Comparison of ENCODE assay signal across 7 mouse cellular contexts in the genomic region with DNA sequence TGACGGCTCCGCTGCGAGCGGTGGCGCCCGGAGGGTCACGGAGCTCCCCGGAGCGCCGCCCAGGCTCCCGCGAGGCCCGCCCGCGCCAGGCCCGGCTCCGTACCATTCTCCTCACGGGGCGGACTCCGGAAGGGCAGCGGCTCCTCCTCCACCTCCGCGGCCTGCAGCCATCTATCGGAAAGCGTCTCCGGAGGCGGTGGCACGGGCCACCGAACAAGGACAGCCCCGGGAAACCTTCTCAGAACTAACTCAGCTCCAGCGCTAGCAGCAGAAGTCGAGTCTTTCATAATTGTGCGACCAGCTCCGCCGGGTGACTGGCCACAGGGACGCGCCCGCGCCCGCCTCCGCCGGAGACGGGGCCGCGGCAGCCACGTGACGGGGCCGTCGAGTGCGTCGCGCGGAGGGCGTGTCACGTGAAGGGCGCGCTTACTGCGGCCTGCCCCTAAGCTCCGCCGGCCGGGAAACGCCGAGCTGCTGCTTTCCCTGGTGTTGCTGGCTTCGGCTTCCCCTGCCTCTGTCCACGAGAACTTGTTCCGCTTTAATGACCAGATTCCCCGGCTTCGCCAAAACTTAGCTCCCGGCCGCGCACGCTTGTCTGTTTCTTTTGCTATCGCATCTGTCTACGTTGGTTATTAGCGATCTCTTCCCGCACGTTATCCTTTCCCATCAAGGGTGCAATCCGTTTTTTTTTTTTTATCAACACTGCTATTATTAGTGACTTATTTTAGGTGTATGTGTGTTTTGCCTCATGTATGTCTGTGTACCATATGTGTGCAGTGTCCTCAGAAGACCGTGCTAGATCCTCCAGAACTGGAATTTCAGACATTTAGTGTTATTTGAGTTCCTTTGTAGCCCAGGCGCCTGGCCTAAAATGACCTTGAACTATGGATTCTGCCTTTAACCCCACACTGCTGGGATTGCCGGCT. TPM values are rescaled to one million over a fixed set of nuclear protein-coding genes. Genes with fewer than 3 reads are reported as not detected.
A peak's percentile ranks its signal among the peaks of the same experiment; 100 is the strongest.
DNase-seq lines count a peak whose midpoint lies in the region; ATAC-seq lines count a peak whose summit lies in the region.

TSS of gene Trpm7 (minus strand) at position 360 of the 926 bp plus-strand sequence.

- no peaks in the 10 kb centered on the region for H3K9me3 ChIP-seq in embryonic facial prominence, embryonic 11.5 days (replicated peaks; ENCODE audit: control insufficient read depth, low read length)
- H3K9me3 ChIP-seq in limb, embryonic 10.5 days (replicated peaks): no peaks in the 10 kb centered on the region
- H3K9me3 ChIP-seq in midbrain, embryonic 13.5 days: no peaks in the 10 kb centered on the region

- H3K4me3 ChIP-seq in embryonic facial prominence, embryonic 11.5 days (ENCODE audit: low read depth, low read length): peak within 1 kb of the TSS; percentile 83
- H3K4me3 ChIP-seq in limb, embryonic 10.5 days: peak within 1 kb of the TSS; percentile 83
- H3K4me3 ChIP-seq in midbrain, embryonic 13.5 days (replicated peaks): peak within 1 kb of the TSS; percentile 93

- H3K4me2 ChIP-seq in embryonic facial prominence, embryonic 11.5 days (ENCODE audit: low read depth, low read length): peak within 1 kb of the TSS; percentile 69
- H3K4me2 ChIP-seq in midbrain, embryonic 13.5 days (replicated peaks): peak within 1 kb of the TSS; percentile 71

- WGBS in embryonic facial prominence, embryonic 11.5 days: under 1% methylated on average over 80 of the region's 81 CpGs
- under 1% methylated on average over 75 of the region's 81 CpGs for WGBS in limb, embryonic 10.5 days
- under 1% methylated on average over 80 of the region's 81 CpGs for WGBS in midbrain, embryonic 13.5 days

- peak; percentile 95 for ATAC-seq in embryonic facial prominence, embryonic 11.5 days (replicated peaks; ENCODE audit: insufficient number of reproducible peaks, low FRiP score, low TSS enrichment, low read depth)
- ATAC-seq in granulocyte monocyte progenitor cell, adult 5-6 weeks (replicated peaks; ENCODE audit: poor library complexity, severe bottlenecking): peak; percentile 97
- peak; percentile 97 for ATAC-seq in midbrain, embryonic 13.5 days

- no peaks in the 10 kb centered on the region for H3K36me3 ChIP-seq in embryonic facial prominence, embryonic 11.5 days (replicated peaks; ENCODE audit: control insufficient read depth, insufficient read depth, low read depth, low read length)
- no peaks in the 10 kb centered on the region for H3K36me3 ChIP-seq in limb, embryonic 10.5 days
- no peaks in the 10 kb centered on the region for H3K36me3 ChIP-seq in midbrain, embryonic 13.5 days

- peak within 1 kb of the TSS; percentile 94 for H3K27ac ChIP-seq in embryonic facial prominence, embryonic 11.5 days (replicated peaks; ENCODE audit: low read depth, low read length)
- peak within 1 kb of the TSS; percentile 94 for H3K27ac ChIP-seq in limb, embryonic 10.5 days
- H3K27ac ChIP-seq in midbrain, embryonic 13.5 days: peak within 1 kb of the TSS; percentile 98

- H3K4me1 ChIP-seq in embryonic facial prominence, embryonic 11.5 days (ENCODE audit: control insufficient read depth, insufficient read depth, low read length): no peaks in the 10 kb centered on the region
- H3K4me1 ChIP-seq in limb, embryonic 10.5 days: 0 out of 2 replicates have a peak, but pooled peaks cover 9% of the 10 kb centered on the region
- peaks cover 22% of the 10 kb centered on the region for H3K4me1 ChIP-seq in midbrain, embryonic 13.5 days (replicated peaks)

- H3K9ac ChIP-seq in embryonic facial prominence, embryonic 11.5 days (replicated peaks; ENCODE audit: low read length): peak within 1 kb of the TSS; percentile 89
- peak within 1 kb of the TSS; percentile 91 for H3K9ac ChIP-seq in midbrain, embryonic 13.5 days (replicated peaks)

- no peaks in the 10 kb centered on the region for H3K27me3 ChIP-seq in embryonic facial prominence, embryonic 11.5 days (ENCODE audit: control insufficient read depth, insufficient read depth, low read length)
- no peaks in the 10 kb centered on the region for H3K27me3 ChIP-seq in limb, embryonic 10.5 days (ENCODE audit: low read depth, poor library complexity, severe bottlenecking)
- H3K27me3 ChIP-seq in midbrain, embryonic 13.5 days: no peaks in the 10 kb centered on the region; the same call in 1 of the 2 replicates

- DNase-seq in adrenal gland, postnatal 14 days: peak; percentile 96
- DNase-seq in embryonic facial prominence, embryonic 11.5 days (ENCODE audit: low spot score): peak; percentile 96
- DNase-seq in kidney, adult 11 months: peak; percentile 94
- peak; percentile 94 for DNase-seq in limb, embryonic 10.5 days (ENCODE audit: low spot score)
- peak; percentile 88 for DNase-seq in spleen, adult 12 weeks (ENCODE audit: low spot score)

RNA-seq across cellular contexts. Expression of gene Trpm7, which starts in this region (rescaled TPM):
- 48.7 and 51.9 TPM in 2 replicates for total RNA-seq in adrenal gland, postnatal 14 days (2021)
- polyA plus RNA-seq in embryonic facial prominence, embryonic 11.5 days (2014; fragmentation: Nextera tagmentation; extraction: Ambion mirVana): 41.1 and 42.9 TPM in 2 replicates
- total RNA-seq in granulocyte monocyte progenitor cell, adult 5-6 weeks (2014; fragmentation: Nextera tagmentation): 46.9 and 86.4 TPM in 2 replicates
- total RNA-seq in granulocyte monocyte progenitor cell, adult 5-6 weeks (2017): 77.3 and 91.7 TPM in 2 replicates
- 51.3 and 63.8 TPM in 2 replicates for polyA plus RNA-seq in limb, embryonic 10.5 days (2016; fragmentation: Nextera tagmentation; extraction: Ambion mirVana)
- 41.3 and 43.6 TPM in 2 replicates for polyA plus RNA-seq in midbrain, embryonic 13.5 days (2015; fragmentation: Nextera tagmentation; extraction: Ambion mirVana)

Comparison
In these comparisons a context has a peak if more than half of its experiments do, and no peak if none do; other contexts are left out.
1. Peak in every context shown above with its lines: DNase-seq, ATAC-seq, H3K4me3 ChIP-seq and H3K27ac ChIP-seq.